Mouse (Mus musculus) kidney, postnatal 0 days (tissue): ENCODE measurements at regions not wholly inside any gene's neighbourhood (a gene's known extent, or its start where the extent isn't known, plus 50 kb on each side); places are given as distances from the start of the nearest gene placed in this dataset.

Experiments used
- ATAC-seq: fragments of 200-750 bp; cut with Nextera tagmentation; replicated peaks from 2 replicates; pipeline ENCODE4 v1.8.0; 2017; ENCODE audit warnings: low read depth, moderate number of reproducible peaks, moderate TSS enrichment, moderate library complexity; ENCODE audit not compliant: low FRiP score
- DNase-seq: peaks from one replicate; pipeline ENCODE4 v3.0.0-alpha.2; 2016; ENCODE audit warnings: low spot score
- H3K27ac ChIP-seq: fragments of 300-500 bp; sonication (generic); 2 replicates; pipeline ENCODE4 v1.5.1; 2014; ENCODE audit warnings: mild to moderate bottlenecking
- H3K27me3 ChIP-seq: fragments of 300-500 bp; sonication (generic); 2 replicates; pipeline ENCODE4 v1.6.1; 2014; ENCODE audit warnings: low read length, mixed read lengths; ENCODE audit not compliant: insufficient read depth
- H3K36me3 ChIP-seq: fragments of 300-500 bp; sonication (generic); 2 replicates; pipeline ENCODE4 v1.6.1; 2014; ENCODE audit warnings: low read length, mixed read lengths; ENCODE audit not compliant: insufficient read depth
- H3K4me1 ChIP-seq: fragments of 300-500 bp; sonication (generic); replicated peaks from 2 replicates; pipeline ENCODE4 v1.6.1; 2014; ENCODE audit warnings: antibody characterized with exemption, low read length, mixed read lengths; ENCODE audit not compliant: insufficient read depth
- H3K4me2 ChIP-seq: fragments of 300-500 bp; sonication (generic); 2 replicates; pipeline ENCODE4 v1.6.1; 2014; ENCODE audit warnings: mild to moderate bottlenecking, low read length, moderate library complexity, mixed read lengths
- H3K4me3 ChIP-seq: fragments of 300-500 bp; sonication (generic); replicated peaks from 2 replicates; pipeline ENCODE4 v1.5.1; 2014; ENCODE audit warnings: low read depth, low read length
- H3K9ac ChIP-seq: fragments of 300-500 bp; sonication (generic); 2 replicates; pipeline ENCODE4 v1.6.1; 2014; ENCODE audit warnings: low read depth, low read length
- H3K9me3 ChIP-seq: fragments of 300-500 bp; sonication (generic); replicated peaks from 2 replicates; pipeline ENCODE4 v1.6.1; 2016; ENCODE audit warnings: low read length, inconsistent platforms, mixed read lengths
- CTCF ChIP-seq: IDR thresholded peaks from 2 replicates; pipeline ENCODE4 v1.5.1; 2016; ENCODE audit warnings: antibody characterized with exemption, low read depth, mild to moderate bottlenecking, moderate library complexity
- WGBS: fragments of 180-500 bp; shearing (Covaris S2); extraction: QIAGEN DNeasy Blood & Tissue Kit; methylation state at CpG from one replicate; pipeline ENCODE4 v1.1.7; 2014; 5-methylcytosine and 5-hydroxymethylcytosine counted together

DNA sequence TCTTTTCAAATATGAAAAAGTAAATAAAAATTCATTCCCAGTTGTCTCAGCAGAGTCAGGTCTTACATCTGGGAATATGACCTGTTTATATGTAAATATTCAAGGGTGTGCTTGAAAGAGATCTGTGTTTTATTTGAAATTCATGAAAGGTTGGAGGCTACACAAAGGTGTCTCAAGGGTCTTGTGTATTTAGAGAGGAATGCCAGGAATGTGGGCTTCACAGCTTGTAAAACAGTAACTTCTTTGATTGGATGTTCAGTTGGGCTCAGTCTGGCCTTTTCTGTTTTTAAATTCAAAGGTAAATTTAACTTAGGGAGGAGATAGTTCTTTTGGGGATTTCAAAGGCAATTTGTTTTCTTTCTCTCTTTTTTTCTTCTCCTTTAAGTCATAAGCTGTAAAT, 514.7 kb upstream of the Gm9747 start:
- DNase-seq = peak; percentile 20
- Histone ChIP-seq H3K27ac (no peak overlapping the region), H3K27me3 (no peaks in the 10 kb centered on the region), H3K4me1 (no peaks in the 10 kb centered on the region), H3K4me2 (no peak overlapping the region), H3K9me3 (no peaks in the 10 kb centered on the region), H3K9ac (no peak overlapping the region), H3K4me3 (no peak overlapping the region), H3K36me3 (no peaks in the 10 kb centered on the region)
- no peak for ATAC-seq
- TF ChIP-seq CTCF = no peak

DNA sequence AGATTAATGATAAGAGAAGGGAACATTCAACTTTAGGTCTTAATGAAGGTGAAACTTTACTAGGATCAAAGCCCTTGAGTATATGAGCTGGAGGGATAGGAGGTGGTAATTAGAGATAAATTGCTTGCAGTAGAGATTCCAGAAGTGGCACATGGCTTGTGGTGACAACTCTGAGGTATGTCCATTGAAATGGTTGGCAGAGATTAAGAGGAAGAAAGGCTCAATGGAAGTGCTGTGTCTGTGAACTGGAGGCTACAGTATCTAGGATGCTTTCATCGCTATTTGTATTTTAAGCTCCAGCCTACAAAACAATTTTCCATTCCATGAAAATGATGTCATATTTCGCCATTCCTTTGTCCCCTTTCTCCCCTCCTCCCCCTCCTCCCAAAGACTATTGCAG, 508.1 kb upstream of the Gm9747 start:
- DNase-seq (no peak), ATAC-seq (no peak)
- no peaks in the 10 kb centered on the region for H3K9me3 ChIP-seq
- no peak overlapping the region for H3K4me2 ChIP-seq
- H3K36me3 ChIP-seq = no peaks in the 10 kb centered on the region
- WGBS = 88% methylated on average over 2 of the region's 2 CpGs
- H3K9ac ChIP-seq = no peak overlapping the region
- TF ChIP-seq CTCF = no peak
- H3K4me3 ChIP-seq = no peak overlapping the region
- H3K4me1 ChIP-seq = no peaks in the 10 kb centered on the region
- H3K27ac ChIP-seq = no peak overlapping the region
- no peaks in the 10 kb centered on the region for H3K27me3 ChIP-seq

DNA sequence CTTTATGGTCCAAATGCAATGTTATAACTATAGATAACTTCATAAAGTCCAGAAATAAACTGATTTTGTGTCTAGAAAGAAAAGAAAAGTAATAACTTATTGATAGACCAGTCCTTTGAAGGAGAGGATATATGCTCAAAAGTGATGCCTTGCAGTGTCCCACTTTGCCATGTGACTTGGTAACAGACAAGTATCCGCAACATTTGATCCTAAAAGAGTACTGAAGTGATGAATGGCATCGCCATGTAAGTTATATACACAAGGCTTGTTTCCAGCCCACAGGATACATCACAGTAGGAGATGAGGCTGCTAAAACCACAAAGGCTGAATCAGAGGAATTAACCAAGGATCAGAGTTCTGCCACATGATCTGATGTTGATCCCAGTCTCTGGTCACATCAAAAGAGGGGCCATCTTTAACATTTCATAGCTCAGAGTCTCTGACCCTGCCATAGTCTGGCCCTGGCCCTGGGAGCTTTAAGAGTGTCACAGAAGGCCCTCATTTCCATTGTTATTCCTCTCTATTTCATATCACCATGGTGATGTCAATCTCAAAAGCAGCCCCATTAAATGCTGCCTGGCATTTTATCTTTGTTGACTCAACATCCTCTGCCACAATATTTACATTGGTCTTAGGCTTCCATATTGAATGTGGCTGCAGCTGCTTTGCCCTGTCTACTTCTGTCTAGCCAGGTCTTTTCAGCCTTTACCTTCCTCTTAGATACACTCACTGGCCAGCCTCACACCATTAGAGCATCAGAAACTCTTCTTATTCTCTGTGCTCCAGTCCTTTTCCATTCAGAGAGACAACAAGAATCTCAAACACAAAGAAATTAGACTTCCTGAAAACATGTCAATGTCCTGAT, 506.4 kb upstream of the Gm9747 start:
- 80% methylated on average over 2 of the region's 2 CpGs for WGBS
- Histone ChIP-seq H3K36me3 (no peaks in the 10 kb centered on the region), H3K27me3 (no peaks in the 10 kb centered on the region), H3K4me1 (no peaks in the 10 kb centered on the region), H3K4me2 (no peak overlapping the region), H3K9me3 (no peaks in the 10 kb centered on the region), H3K4me3 (no peak overlapping the region), H3K9ac (no peak overlapping the region), H3K27ac (no peak overlapping the region)
- no peak for TF ChIP-seq CTCF
- ATAC-seq = no peak
- DNase-seq = no peak

DNA sequence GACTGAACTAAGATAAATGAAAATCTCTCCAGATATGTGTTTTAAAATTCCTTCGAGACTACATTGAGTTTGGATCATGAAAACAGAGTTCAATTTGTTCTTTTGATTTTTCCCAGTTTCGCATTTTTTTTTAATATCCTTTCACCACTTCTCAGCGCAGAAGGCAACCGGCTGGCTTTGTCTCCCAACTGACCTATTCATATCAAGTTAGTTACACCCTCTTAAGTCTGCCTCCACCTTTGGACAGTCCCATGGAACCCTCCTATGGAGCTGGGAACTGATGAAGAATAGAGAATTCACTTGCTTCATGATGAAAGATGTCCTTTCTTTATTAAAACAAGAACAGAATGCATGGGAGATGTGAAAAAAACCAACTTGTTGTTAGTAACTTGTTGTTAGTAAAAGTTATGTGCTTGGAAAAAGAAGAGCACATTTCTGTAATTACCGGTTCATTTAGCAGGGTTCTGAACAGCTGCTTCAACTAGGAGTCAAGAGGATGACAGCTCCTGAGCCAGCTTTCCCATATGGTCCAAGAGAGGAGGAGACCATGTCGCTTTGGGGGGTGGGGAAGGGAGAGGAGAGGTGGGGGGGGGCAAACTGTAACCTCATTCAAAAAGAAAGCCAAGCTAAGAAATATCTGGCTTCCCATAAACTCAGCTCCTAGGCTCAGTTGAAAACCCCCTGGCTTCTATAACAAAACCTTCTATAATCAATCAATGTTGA, 495.6 kb upstream of the Gm9747 start:
- DNase-seq = peak; percentile 16
- no peak for TF ChIP-seq CTCF
- Histone ChIP-seq H3K27me3 (no peaks in the 10 kb centered on the region), H3K4me1 (no peaks in the 10 kb centered on the region), H3K4me2 (no peak overlapping the region), H3K9me3 (no peaks in the 10 kb centered on the region), H3K4me3 (no peak overlapping the region), H3K36me3 (no peaks in the 10 kb centered on the region), H3K27ac (no peak overlapping the region), H3K9ac (no peak overlapping the region)
- no peak for ATAC-seq
- 74% methylated on average over 6 of the region's 6 CpGs for WGBS

DNA sequence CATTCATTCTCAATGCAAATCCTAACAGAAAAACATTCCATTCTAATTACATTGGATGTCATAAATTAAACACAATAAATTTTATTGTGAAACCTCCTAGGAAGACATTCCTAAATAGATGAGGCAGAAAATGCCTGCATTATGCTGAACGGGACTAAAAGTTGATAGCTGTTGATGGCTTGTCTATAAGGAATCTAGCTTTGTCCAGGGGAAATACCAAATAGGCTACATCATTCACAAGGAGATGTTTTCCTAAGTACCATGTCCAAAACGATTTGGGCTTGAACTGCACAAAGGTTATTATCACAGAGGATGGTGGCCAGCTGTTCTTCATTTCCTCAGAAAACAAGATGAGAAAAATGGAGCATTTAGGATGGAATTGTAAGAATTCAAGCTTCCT, 494.5 kb upstream of the Gm9747 start:
- 28% methylated on average over 2 of the region's 2 CpGs for WGBS
- no peak for TF ChIP-seq CTCF

DNA sequence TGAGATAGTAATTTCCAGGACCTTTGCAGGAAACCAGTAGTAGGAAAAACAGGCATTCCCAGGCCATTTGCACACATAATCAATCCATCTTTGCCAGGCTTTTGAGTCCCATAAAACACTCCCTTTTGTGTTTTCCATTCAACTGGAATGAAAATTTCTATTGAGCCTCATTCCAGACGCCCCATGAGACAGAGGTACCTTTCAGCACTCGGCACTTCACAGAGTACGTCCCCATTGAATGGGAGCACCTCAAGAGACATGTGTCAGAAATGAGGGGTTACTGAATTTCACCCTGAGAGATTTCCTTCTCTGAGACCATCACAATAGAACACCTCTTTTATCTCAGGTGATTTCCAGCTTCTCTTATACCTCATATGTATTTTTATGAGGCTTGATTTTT, 493.5 kb upstream of the Gm9747 start:
- H3K27ac ChIP-seq = no peak overlapping the region
- H3K4me3 ChIP-seq = no peak overlapping the region
- no peak overlapping the region for H3K9ac ChIP-seq
- TF ChIP-seq CTCF = no peak
- H3K4me1 ChIP-seq = no peaks in the 10 kb centered on the region
- DNase-seq (no peak), ATAC-seq (no peak)
- H3K4me2 ChIP-seq = no peak overlapping the region
- no peaks in the 10 kb centered on the region for H3K36me3 ChIP-seq
- WGBS = 72% methylated on average over 3 of the region's 3 CpGs
- no peaks in the 10 kb centered on the region for H3K9me3 ChIP-seq
- H3K27me3 ChIP-seq = no peaks in the 10 kb centered on the region

More for the DNA sequence above, 494.5 kb upstream of the Gm9747 start:
- Histone ChIP-seq H3K27me3 (no peaks in the 10 kb centered on the region), H3K4me1 (no peaks in the 10 kb centered on the region), H3K4me2 (no peak overlapping the region), H3K9me3 (no peaks in the 10 kb centered on the region), H3K27ac (no peak overlapping the region), H3K36me3 (no peaks in the 10 kb centered on the region), H3K4me3 (no peak overlapping the region), H3K9ac (no peak overlapping the region)
- ATAC-seq = no peak
- peak; percentile 51 for DNase-seq
